Mouse (Mus musculus) T-helper 1 cell (primary cell): Measurements from ENCODE around the gene Aup1.

Experiments
- in situ Hi-C: fragments of 300-600 bp; cut with MboI, MseI; formaldehyde crosslinking; loops from one replicate; pipeline ENCODE4 v1.15.1; 2025; ENCODE audit warnings: high pct_unique_total_duplicates

Aup1 gene

GRCm38 (mm10) chr6:83031111-83031510, 23.2 kb upstream of the Aup1 start:
- in situ Hi-C loops: no loop called here

- in situ Hi-C loops: no loop called here
These were observed 22.3 kb upstream of the Aup1 start for GRCm38 (mm10) chr6:83031921-83032590.

GRCm38 (mm10) chr6:83032769-83033191, 21.5 kb upstream of the Aup1 start:
- in situ Hi-C loops: no loop called here

GRCm38 (mm10) chr6:83033249-83034185, 20.8 kb upstream of the Aup1 start, which contains the start of the genes Dok1 and Loxl3:
Gene Dok1, minus strand, starts transcription at chr6:83033471.
Gene Loxl3, plus strand, starts transcription at chr6:83034173.
- in situ Hi-C loops: no loop called here

GRCm38 (mm10) chr6:83034463-83035055, 19.8 kb upstream of the Aup1 start:
- in situ Hi-C loops: no loop called here

GRCm38 (mm10) chr6:83037188-83037587, 17.1 kb upstream of the Aup1 start:
- in situ Hi-C loops: no loop called here

GRCm38 (mm10) chr6:83038496-83039012, 15.8 kb upstream of the Aup1 start:
- in situ Hi-C loops: no loop called here

- in situ Hi-C loops: no loop called here
These were observed 13.7 kb upstream of the Aup1 start for GRCm38 (mm10) chr6:83040601-83041000.

- in situ Hi-C loops: no loop called here
These were observed 10.8 kb upstream of the Aup1 start for GRCm38 (mm10) chr6:83043561-83043960.

GRCm38 (mm10) chr6:83043993-83044392, 10.3 kb upstream of the Aup1 start:
- in situ Hi-C loops: no loop called here

- in situ Hi-C loops: no loop called here
These were observed 9.6 kb upstream of the Aup1 start for GRCm38 (mm10) chr6:83044742-83045141.

- in situ Hi-C loops: no loop called here
These were observed 5.0 kb upstream of the Aup1 start for GRCm38 (mm10) chr6:83049367-83049766.

GRCm38 (mm10) chr6:83053136-83053960, 973 bp upstream of the Aup1 start:
- in situ Hi-C loops: no loop called here

GRCm38 (mm10) chr6:83054871-83055431, 630 bp downstream of the Aup1 start, which contains the start of gene Htra2:
Gene Htra2, minus strand, starts transcription at chr6:83055273.
- in situ Hi-C loops: no loop called here

- in situ Hi-C loops: no loop called here
These were observed 3.5 kb downstream of the Aup1 start, which contains the start of gene Dqx1 for GRCm38 (mm10) chr6:83057790-83058189. Gene Dqx1, plus strand, starts transcription at chr6:83057844.

- in situ Hi-C loops: no loop called here
These were observed 4.4 kb downstream of the Aup1 start for GRCm38 (mm10) chr6:83058725-83059124.

- in situ Hi-C loops: no loop called here
These were observed 11.7 kb downstream of the Aup1 start for GRCm38 (mm10) chr6:83065995-83066394.

- in situ Hi-C loops: no loop called here
These were observed 12.1 kb downstream of the Aup1 start for GRCm38 (mm10) chr6:83066441-83066840.

GRCm38 (mm10) chr6:83068221-83068620, 13.9 kb downstream of the Aup1 start:
- in situ Hi-C loops: no loop called here

- in situ Hi-C loops: no loop called here
These were observed 14.6 kb downstream of the Aup1 start for GRCm38 (mm10) chr6:83068706-83069487.
